Mouse (Mus musculus) neutrophil, adult 65 days (primary cell): ENCODE data around the gene Vps26a. TPM values are rescaled to one million over a fixed set of nuclear protein-coding genes. Genes with fewer than 3 reads are reported as not detected.

Experiments
- total RNA-seq: library from RNA; stranded (reverse); gene quantifications from 2 replicates; pipeline ENCODE4 v1.2.4, GENCODE M21; 2023

Gene Vps26a
- total RNA-seq, result 47.0 and 53.3 TPM in 2 replicates

GRCm38 (mm10) chr10:62486618-62487415 is at the start of gene Vps26a:
Gene Vps26a, minus strand, starts transcription at chr10:62486805.

GRCm38 (mm10) chr10:62527351-62527750 is 40.7 kb upstream of the Vps26a start, which contains the start of gene Srgn:
Gene Srgn, minus strand, starts transcription at chr10:62527451.

GRCm38 (mm10) chr10:62449364-62450279 is 37.0 kb downstream of the Vps26a start, which contains the start of the genes 4930507D05Rik and Supv3l1:
Gene 4930507D05Rik, plus strand, starts transcription at chr10:62449489.
Gene Supv3l1, minus strand, starts transcription at chr10:62449738.

GRCm38 (mm10) chr10:62422255-62422654 is 64.3 kb downstream of the Vps26a start, which contains the start of gene Hkdc1:
Gene Hkdc1, minus strand, starts transcription at chr10:62422491.

Other genes with a start within 250 kb of the Vps26a start
- gene Tacr2, start 234.4 kb downstream of the Vps26a start, total RNA-seq, result not detected in 2 replicates
- 78.7 and 97.1 TPM in 2 replicates for gene Hk1, start 106.9 kb downstream of the Vps26a start, total RNA-seq
- 0.41 TPM in 1 of 2 replicates, not detected in the other for gene Hkdc1, start 64.3 kb downstream of the Vps26a start, total RNA-seq
- not detected in 2 replicates for gene 4930507D05Rik, start 37.3 kb downstream of the Vps26a start, total RNA-seq
- gene Supv3l1, start 37.1 kb downstream of the Vps26a start, total RNA-seq, result 18.3 and 18.4 TPM in 2 replicates
- gene Srgn, start 40.6 kb upstream of the Vps26a start, total RNA-seq, result 1,408 and 1,585 TPM in 2 replicates
- gene Kif1bp, start 91.7 kb upstream of the Vps26a start, total RNA-seq, result 17.7 and 17.8 TPM in 2 replicates
- gene Ddx21, start 115.5 kb upstream of the Vps26a start, total RNA-seq, result 33.0 and 33.6 TPM in 2 replicates
- 47.8 and 78.2 TPM in 2 replicates for gene Ddx50, start 164.4 kb upstream of the Vps26a start, total RNA-seq
- 0.16 TPM in 1 of 2 replicates, not detected in the other for gene Stox1, start 239.3 kb upstream of the Vps26a start, total RNA-seq